Mouse (Mus musculus) megakaryocyte progenitor cell, adult 5-6 weeks (primary cell): ENCODE data around the gene Taf7l. TPM values are rescaled to one million over a fixed set of nuclear protein-coding genes. Genes with fewer than 3 reads are reported as not detected.

ENCODE experiments used
- ATAC-seq: replicated peaks from 2 replicates; pipeline ENCODE4 v1.8.0; 2016; ENCODE audit warnings: mild to moderate bottlenecking, moderate TSS enrichment, inconsistent platforms; ENCODE audit not compliant: poor library complexity
- total RNA-seq, 2 experiments: library from RNA; stranded (forward) in 1 of 2; stranded (reverse) in 1 of 2; fragments of 157-497, 149-512 nt in 1 of 2; fragments of 200-1000 nt in 1 of 2; gene quantifications; 2 replicates each; pipeline versions ENCODE4 v1.2.3 to v1.2.4; 2015 to 2017

Taf7l gene
- total RNA-seq (2015): not detected in 2 replicates
- total RNA-seq (2017): not detected in 2 replicates

- no peak for ATAC-seq
These were observed at the start of gene Taf7l for GRCm38 (mm10) chrX:134476290-134476689. TSS of gene Taf7l (minus strand) at chrX:134476490.

- ATAC-seq: no peak
These were observed 49.0 kb upstream of the Taf7l start for GRCm38 (mm10) chrX:134525260-134525659.

GRCm38 (mm10) chrX:134523772-134524171, 47.5 kb upstream of the Taf7l start:
- peak; percentile 55 for ATAC-seq

GRCm38 (mm10) chrX:134509473-134509872, 33.2 kb upstream of the Taf7l start:
- peak; percentile 68; the same call in 1 of the 2 replicates for ATAC-seq

- no peak for ATAC-seq
These were observed 31.7 kb upstream of the Taf7l start for GRCm38 (mm10) chrX:134507977-134508376.

GRCm38 (mm10) chrX:134500651-134501050, 24.4 kb upstream of the Taf7l start:
- ATAC-seq: no peak

- ATAC-seq: no peak
These were observed 5.4 kb upstream of the Taf7l start for GRCm38 (mm10) chrX:134481720-134482119.

- ATAC-seq: no peak
These were observed 1.1 kb downstream of the Taf7l start for GRCm38 (mm10) chrX:134474988-134475710.

GRCm38 (mm10) chrX:134427307-134427706, 49.0 kb downstream of the Taf7l start:
- ATAC-seq: no peak

GRCm38 (mm10) chrX:134426819-134427218, 49.5 kb downstream of the Taf7l start:
- ATAC-seq: no peak

GRCm38 (mm10) chrX:134425798-134426197, 50.5 kb downstream of the Taf7l start:
- ATAC-seq: no peak

GRCm38 (mm10) chrX:134424263-134424662, 52.0 kb downstream of the Taf7l start:
- peak; percentile 77 for ATAC-seq

GRCm38 (mm10) chrX:134420097-134420496, 56.2 kb downstream of the Taf7l start:
- ATAC-seq: no peak

- ATAC-seq: no peak
These were observed 64.2 kb downstream of the Taf7l start for GRCm38 (mm10) chrX:134412096-134412495.

Other genes starting within 250 kb of the Taf7l start
- 29.4 and 32.6 TPM in 2 replicates for gene Trmt2b, start 199.5 kb downstream of the Taf7l start, total RNA-seq (2015)
- 35.6 and 37.4 TPM in 2 replicates for gene Trmt2b, start 199.5 kb downstream of the Taf7l start, total RNA-seq (2017)
- not detected in 2 replicates for gene Tmem35a, start 181.3 kb downstream of the Taf7l start, total RNA-seq (2015)
- not detected in 2 replicates for gene Tmem35a, start 181.3 kb downstream of the Taf7l start, total RNA-seq (2017)
- gene Cenpi, start 168.4 kb downstream of the Taf7l start, total RNA-seq (2015): 34.5 and 38.5 TPM in 2 replicates
- 35.3 and 42.9 TPM in 2 replicates for gene Cenpi, start 168.4 kb downstream of the Taf7l start, total RNA-seq (2017)
- gene Drp2, start 71.9 kb downstream of the Taf7l start, total RNA-seq (2015): 0.10 and 0.57 TPM in 2 replicates
- gene Drp2, start 71.9 kb downstream of the Taf7l start, total RNA-seq (2017): 0.27 TPM in 1 of 2 replicates, not detected in the other
- 126 and 133 TPM in 2 replicates for gene Timm8a1, start 65.4 kb upstream of the Taf7l start, total RNA-seq (2015)
- 147 and 157 TPM in 2 replicates for gene Timm8a1, start 65.4 kb upstream of the Taf7l start, total RNA-seq (2017)
- gene Btk, start 107.1 kb upstream of the Taf7l start, total RNA-seq (2015): 61.0 and 66.6 TPM in 2 replicates
- 48.4 and 78.0 TPM in 2 replicates for gene Btk, start 107.1 kb upstream of the Taf7l start, total RNA-seq (2017)
- gene Rpl36a, start 109.2 kb upstream of the Taf7l start, total RNA-seq (2015): 1,859 and 2,008 TPM in 2 replicates
- gene Rpl36a, start 109.2 kb upstream of the Taf7l start, total RNA-seq (2017): 6,795 and 7,096 TPM in 2 replicates
- gene Gla, start 124.6 kb upstream of the Taf7l start, total RNA-seq (2015): 16.3 and 21.0 TPM in 2 replicates
- 19.6 and 23.2 TPM in 2 replicates for gene Gla, start 124.6 kb upstream of the Taf7l start, total RNA-seq (2017)
- 79.0 and 80.6 TPM in 2 replicates for gene Hnrnph2, start 124.7 kb upstream of the Taf7l start, total RNA-seq (2015)
- gene Hnrnph2, start 124.7 kb upstream of the Taf7l start, total RNA-seq (2017): 141 and 154 TPM in 2 replicates
- gene Armcx4, start 210.0 kb upstream of the Taf7l start, total RNA-seq (2015): 2.2 and 2.5 TPM in 2 replicates
- gene Armcx4, start 210.0 kb upstream of the Taf7l start, total RNA-seq (2017): 3.2 and 4.4 TPM in 2 replicates
- gene Armcx1, start 241.5 kb upstream of the Taf7l start, total RNA-seq (2015): 3.9 and 8.1 TPM in 2 replicates
- gene Armcx1, start 241.5 kb upstream of the Taf7l start, total RNA-seq (2017): 6.4 and 9.7 TPM in 2 replicates